Mouse (Mus musculus): ENCODE measurements around the gene Gm20388.

DNA sequence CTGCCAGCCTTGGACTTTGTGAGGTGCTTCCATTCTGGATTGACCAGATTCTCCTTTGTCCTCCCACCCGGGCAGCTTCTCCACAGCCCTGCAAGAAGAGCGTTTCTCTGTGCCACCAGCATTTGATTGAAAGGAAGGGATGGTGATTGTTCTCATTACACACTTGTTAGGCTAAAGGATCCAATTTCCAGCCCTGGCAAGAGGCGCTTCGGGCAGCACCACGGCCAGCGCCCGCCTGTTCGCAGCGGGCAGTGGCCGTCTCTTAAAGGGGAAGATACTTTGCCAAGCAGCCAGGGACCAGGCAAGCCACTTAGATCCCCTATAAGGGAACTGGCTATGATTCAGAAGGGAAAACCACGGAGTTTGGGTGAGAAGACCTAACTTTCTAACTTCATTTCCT, 3980.6 kb downstream of the Gm20388 start:
- TF ChIP-seq CTCF (IDR thresholded peaks at IDR 0.05; ENCODE audit: low read depth, low read length) (no peak), TAL1 (conservative IDR thresholded peaks at IDR 0.05; ENCODE audit: low read depth, low read length) (no peak), GATA1 (IDR thresholded peaks at IDR 0.05; ENCODE audit: borderline replicate concordance, low read length) (no peak), POLR2AphosphoS5 (IDR thresholded peaks at IDR 0.05; ENCODE audit: insufficient replicate concordance, low read depth, low read length) (no peak), GATA2 (IDR thresholded peaks at IDR 0.05; ENCODE audit: borderline replicate concordance, low read depth, low read length) (no peak)

Measured in G1E (cell line).